Mouse (Mus musculus) cerebellum, postnatal 14 days (tissue): Measurements from ENCODE around the gene Mcf2l.

Experiments
- DNase-seq, 2 experiments: peaks; one replicate each; pipeline ENCODE4 v3.0.0; 2021; ENCODE audit warnings: mixed read lengths in 2 of 2

The Mcf2l gene

DNA sequence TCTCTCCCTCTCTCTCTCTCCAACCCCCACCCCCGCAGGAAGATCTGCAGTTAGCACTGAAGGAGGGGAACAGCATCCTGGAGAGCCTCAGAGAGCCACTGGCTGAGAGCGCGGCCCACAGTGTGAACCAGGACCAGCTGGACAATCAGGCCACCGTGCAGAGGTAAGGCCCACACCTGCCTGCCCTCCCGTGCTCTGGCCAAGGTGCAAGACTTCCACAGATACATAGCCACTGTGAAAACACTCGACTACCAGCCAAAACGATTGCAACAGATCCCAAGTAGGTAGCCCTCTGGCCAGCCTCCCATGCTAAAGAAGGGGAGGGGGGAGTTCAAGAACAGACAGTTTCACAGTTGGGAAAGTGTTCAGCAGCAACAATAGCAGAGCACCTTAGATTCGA, 124.7 kb downstream of the Mcf2l start:
- no peak for DNase-seq

DNA sequence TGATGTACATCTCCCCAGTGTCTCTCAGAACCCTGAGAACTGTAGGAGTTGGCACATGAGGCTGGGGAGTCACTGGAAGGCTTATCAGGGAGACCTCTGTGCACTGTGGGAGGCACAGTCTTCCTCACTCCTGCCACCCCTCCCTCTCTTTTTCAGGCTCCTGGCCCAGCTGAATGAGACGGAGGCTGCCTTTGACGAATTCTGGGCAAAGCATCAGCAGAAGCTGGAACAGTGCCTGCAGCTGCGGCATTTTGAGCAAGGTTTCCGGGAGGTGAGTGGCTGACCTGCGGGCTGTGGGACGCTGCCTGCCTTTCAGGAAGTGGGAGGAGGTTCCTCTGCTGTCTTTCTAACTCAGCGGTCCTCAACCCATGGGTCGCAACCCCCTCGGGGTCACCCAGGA, 126.2 kb downstream of the Mcf2l start:
- DNase-seq = no peak

DNA sequence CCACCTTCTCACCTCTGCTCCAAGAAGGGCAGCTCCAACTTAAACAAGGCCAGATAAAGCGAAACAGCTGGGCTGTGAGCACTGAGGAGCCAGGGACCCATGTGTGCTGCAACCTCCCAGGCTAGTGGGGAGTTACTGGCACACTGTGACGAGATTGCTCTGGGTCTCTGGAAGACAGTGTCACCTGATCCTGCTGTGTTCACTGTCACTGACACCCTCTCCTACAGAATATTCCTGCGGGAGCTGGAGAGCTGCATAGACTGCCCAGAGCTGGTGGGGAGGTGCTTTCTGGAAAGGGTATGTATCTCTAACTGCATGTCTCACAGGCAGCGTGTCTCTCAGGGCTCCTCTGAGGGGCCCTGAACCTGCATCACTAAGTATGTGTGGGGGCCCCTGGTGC, 133.9 kb downstream of the Mcf2l start:
- no peak for DNase-seq

DNA sequence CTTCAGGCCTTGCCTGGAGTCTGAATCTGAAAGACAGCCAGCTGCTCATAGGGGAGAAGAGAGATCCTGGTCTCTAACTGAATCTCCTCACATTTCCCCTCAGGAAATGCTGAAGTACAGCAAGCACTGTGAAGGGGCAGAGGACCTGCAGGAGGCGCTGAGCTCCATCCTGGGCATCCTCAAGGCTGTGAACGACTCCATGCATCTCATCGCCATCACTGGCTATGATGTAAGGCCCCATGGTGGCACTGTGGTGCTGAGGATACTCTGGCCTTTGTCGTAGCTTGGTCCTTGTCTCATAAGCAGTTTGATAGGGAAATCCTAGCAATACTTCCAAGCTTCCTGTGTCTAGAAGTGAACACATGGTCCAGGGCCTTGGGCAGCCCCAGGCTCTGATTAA, 136.7 kb downstream of the Mcf2l start:
- DNase-seq = no peak

DNA sequence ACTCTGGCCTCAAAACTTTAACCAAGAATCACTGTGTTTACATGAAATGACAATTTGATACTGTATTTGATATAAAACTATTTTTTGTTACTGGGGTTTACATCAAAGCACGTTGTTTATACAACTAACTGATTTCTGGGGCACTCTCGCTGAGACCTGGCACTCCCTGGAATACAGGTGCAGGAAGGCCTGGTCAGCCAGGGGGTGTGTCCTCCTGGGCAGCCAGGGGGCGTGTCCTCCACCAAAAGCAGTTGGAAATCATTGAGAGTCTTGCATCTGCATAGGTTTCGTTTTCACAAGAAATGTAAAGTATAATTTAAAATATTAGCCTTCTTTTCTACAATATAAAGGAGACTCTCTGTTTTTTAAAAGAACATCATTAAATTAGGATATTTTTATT, 146.0 kb downstream of the Mcf2l start:
- DNase-seq = no peak

DNA sequence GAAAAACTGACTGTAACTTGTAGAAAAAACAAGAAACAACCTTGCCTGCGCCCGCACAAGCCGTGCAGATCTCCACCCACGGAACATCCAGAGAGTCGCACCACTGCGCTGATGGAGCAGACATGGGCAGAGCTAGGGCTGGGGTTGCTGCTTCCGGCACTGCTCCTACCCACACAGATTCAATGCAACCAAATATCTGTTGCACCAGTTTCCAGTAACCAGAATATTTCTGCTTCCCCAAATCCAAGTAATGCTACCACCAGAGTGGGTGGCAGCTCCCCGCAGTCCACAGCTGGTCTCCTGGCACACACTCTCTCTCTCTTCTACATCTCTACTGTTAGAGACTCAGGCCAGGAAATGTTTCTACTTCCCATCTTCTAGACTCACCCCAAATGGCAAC, 148.2 kb downstream of the Mcf2l start:
- no peak for DNase-seq

DNA sequence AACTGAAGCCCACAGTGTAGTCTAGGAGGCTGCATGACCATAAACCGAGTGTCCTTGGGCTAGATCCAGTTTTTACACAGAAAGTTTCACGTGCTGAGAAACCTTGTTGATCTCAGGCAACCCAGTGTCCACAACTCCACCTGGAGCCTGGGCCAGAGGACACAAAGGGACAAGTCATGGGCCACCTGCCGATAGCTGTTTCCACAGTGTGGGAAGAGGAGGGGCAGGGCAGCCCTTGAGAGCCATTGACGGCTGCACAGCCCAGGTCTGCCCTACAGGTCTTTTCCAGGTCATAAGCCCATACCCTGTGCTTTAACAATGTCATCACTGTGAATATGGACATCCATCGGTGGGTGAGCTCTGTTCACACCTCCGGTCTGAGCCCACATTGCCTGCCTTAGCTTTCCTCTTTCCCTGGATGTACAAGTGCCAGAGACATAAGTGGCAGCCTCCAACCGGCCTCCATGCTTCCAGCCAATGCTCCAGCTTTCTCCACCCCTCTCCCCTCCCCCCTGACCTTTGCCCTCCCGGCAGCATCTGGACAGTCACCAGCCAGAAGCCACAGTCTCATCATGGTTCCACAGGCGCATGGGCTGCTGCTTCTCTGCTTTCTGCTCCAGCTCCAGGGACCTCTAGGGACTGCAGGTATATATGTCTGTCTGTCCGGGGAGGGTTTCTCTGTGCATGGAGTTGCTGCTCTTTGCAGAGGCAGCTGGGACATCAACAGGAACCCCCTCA, 152.1 kb downstream of the Mcf2l start, which contains the start of gene F7:
Gene F7 (plus strand): TSS at position 548 of the 738 bp plus-strand sequence.
- DNase-seq = no peak

DNA sequence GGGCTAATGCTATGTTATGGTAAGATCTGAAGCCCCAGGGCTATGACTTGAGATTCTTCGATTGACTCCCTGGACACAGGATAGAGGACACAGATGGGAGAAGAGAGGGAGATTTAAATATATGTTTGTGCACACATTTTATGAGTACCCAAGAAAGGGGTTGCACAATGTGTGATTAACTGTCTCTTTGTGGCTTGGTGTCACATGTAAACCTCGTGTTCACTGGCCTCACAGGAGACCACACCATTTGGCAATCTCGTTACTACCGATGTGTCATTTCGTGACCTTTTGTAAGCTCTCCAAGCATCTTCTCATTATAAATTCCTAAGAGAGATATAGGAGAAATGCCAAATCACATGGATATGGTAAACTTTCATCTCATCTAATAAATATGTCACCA, 154.0 kb downstream of the Mcf2l start:
- DNase-seq = no peak

DNA sequence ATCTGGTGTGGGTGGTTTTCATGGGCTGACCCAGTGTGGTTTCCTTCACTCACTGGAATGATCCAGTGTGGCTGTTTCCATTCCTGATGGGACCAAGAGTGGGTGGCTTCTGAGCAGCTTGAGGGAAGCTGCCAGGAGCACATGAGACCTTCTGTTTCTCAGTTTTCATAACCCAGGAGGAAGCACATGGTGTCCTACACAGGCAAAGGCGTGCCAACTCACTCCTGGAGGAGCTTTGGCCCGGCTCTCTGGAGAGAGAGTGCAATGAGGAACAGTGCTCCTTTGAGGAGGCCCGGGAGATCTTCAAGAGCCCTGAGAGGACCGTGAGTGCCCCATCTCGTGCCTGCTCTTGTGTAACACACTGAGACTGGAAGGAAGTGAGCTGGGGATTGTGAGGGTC, 154.9 kb downstream of the Mcf2l start:
- DNase-seq = peak; percentile 10 to 23

DNA sequence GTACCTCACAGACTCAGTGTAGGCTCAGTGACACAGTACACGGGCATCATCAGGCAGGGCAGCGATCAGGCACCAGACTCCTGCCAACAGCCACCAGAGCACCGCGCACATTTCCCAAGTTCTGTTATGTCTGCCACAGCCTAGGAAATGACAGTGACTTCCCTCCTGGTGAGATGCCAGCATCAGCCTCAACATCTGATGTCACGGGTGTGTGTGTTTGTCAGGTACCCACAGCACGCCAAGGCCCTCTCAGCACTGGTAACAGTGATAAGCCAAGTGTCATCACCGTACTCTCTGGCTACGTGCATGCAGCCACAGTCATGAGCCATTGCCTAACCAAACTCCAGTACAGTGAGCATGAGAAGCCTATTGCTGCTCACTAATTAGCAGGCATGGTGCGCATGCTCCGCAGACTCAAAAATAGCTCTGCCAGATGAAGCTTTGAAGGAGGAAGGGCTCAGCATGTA, 162.8 kb downstream of the Mcf2l start:
- no peak for DNase-seq

DNA sequence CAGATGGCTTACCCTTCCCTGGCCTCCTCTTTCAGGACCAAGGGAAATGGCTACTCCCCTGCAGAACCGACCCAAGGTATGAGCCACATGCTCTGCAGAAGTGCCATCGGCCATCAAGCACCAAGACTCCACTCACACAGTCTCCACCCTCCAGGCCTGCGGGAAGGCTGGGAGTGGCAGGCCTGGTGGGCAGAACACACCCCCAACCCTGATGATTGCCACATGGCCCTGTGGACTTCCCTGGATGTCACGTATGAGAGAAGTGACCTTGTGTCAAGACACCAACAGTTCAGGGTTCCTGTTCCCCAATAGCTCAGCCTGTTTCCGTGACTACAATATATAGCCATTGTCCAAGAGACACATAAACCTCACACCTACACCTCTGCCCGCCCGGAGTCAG, 163.4 kb downstream of the Mcf2l start, which contains the start of gene F10:
Gene F10 (plus strand): TSS at position 294 of the 400 bp plus-strand sequence.
- no peak for DNase-seq

DNA sequence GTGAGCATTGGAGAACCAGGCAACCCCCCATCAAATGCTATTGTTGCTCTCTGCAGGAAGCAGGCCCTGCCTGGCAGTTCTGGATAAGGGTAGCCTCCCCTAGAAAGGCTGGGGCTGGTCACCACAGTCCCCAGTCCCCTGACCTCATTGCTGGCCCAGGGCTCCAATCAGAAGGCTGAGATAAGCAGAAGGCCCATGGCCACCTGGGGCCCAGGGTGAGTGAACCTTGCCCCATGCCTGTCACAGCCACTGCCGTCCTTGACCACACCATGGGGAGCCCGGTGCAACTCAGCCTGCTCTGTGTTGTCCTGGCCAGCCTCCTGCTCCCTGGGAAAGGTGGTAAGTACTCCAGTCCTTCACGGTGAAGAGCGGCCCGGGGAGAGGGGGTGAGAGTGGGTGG, 164.0 kb downstream of the Mcf2l start:
- no peak for DNase-seq

DNA sequence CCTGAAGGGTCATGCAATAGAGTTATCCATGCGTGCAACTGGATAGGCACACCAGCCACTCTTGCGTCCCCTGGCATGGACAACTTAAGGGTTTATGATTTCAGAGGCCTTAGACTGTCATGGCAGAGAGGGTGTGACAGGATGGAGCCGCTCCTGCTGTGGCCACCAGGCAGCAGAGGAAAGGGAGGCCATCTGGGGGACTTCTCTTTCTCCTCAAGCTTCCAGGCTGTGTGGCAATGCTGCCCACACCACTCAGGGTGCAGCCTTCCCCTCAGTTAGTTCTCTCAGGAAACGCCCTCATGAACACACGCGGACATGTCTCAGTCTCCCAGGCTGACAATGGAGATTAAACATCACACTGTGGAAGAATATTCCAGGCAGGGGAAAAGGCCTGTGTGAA, 165.4 kb downstream of the Mcf2l start:
- DNase-seq = no peak

DNA sequence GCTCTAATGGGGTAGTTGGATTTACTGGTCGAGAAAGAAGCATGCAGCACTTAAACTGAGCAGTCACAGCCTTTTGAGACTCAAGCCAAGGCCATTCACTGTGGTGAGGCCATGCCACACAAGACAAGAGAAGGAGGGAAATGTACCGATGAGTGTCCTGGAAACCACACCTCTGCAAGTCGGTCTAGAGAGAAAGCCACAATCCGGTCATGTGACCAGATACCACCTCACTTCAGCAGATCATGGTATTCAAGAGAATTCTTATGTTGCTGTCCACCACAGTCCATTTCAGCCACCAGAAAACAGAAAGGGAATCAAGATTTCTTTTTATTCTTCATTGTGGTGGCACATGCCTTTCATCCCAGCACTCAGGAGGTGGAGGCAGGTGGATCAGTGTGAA, 167.9 kb downstream of the Mcf2l start:
- no peak for DNase-seq

DNA sequence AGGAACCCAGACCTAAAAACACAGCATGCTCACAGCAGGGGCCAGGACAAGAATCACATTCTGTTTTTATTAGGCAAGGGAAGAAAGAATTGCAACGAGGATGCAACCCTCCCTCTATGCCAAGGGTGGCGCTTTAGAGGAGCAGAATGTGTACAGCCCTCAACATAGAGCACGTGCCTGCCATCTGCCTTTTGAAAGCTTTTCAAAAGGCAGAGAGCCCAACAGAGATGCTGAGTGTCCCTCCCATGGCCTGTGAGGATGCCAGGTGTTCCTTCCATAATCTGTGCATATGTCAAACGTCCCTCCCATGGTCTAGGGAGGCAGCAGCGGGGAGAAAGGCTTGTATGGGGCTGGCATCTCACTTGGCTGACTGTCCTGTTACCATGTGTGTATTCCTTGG, 174.0 kb downstream of the Mcf2l start:
- peak in 1 of 2 experiments; percentile 27 for DNase-seq

DNA sequence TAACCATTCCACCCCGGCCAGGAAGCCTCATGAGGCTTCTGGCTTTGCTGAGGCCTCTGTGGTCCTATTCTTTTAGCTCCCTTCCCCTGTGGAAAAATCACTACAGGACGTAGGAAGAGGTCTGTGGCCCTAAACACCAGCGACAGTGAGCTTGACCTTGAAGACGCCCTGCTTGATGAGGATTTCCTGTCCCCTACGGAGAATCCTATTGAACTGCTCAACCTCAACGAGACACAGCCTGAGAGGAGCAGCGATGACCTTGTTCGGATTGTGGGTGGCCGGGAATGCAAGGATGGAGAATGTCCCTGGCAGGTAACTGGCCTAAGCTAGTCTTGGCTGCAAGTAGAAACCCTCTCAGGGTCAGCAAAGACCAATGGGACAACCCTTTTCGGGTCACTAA, 176.9 kb downstream of the Mcf2l start:
- no peak for DNase-seq

DNA sequence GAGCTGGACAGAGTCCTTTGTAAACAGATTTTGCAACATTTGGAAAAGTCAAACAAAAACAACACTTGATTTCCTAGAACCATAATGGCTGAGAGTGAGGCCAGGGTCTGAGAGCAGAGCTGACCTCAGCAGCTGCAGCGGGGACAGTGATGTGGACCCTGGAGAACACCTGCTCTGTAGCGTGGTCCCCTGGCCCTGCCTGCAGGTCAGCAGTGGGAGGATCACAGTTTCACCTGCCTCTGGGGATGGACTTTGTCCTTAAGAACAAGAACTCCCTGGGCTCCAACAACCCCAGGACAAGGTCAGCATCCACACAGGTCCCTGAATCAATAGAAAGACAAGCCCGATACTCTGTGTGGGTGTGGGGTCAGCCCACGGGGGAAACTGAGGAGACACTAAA, 183.7 kb downstream of the Mcf2l start:
- DNase-seq = no peak

DNA sequence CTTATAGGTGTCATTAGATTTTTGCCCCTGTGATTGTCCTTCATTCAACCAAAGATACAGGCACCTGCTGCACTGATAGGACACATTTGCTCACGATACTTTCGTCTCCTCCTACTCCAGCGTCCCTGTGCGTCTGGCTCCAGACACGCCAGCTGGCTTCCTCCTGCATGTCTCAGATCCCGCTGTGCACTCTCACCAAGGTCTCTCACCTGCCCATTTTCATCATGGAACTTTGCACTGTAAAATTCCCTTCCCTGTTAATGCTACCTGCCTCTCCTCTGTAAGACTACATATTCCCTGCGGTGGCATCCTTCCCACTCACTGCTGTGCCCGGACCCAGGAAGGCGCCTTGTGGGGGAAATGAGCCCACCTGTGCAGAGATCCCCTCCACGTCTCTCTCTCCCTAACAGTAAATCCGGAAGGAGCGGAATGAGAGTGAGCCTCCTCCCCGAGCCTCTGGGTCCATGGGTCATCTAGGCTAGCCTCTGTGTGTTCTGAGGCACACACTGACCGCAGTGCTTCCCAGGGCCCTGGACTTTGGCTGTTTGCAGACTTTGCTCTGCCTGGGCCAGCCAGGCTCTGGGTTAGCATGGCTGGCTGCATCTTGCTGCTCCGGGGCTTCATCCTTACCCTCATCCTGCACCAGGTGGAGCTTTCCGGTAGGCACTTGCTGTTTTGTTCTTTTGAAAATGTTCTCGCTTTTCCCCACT, 187.0 kb downstream of the Mcf2l start, which contains the start of gene Proz:
Gene Proz (plus strand): TSS at position 474 of the 710 bp plus-strand sequence.
- no peak for DNase-seq

DNA sequence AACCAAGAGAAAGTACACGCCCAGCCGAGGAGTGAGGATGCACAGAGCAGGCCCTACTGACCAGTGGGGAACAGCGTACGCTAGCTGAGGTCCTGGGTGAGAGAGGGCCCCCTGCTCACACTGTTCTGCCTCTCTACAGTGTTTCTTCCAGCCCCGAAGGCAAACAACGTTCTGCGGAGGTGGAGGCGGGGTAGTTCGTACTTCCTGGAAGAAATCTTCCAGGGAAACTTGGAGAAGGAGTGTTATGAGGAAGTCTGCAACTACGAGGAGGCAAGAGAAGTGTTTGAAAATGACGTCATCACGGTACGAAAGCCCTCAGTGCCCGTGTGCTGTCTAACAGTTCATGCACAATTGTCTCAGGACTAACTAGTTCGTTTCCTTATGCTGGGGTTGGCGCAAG, 189.5 kb downstream of the Mcf2l start:
- DNase-seq = no peak
